Mouse (Mus musculus): Measurements from ENCODE around the gene 4930544D05Rik. TPM values are rescaled to one million over a fixed set of nuclear protein-coding genes. Genes with fewer than 3 reads are reported as not detected.
A peak's percentile ranks its signal among the peaks of the same experiment; 100 is the strongest.

The 4930544D05Rik gene
- polyA plus RNA-seq, 1 experiment, result not detected

DNA sequence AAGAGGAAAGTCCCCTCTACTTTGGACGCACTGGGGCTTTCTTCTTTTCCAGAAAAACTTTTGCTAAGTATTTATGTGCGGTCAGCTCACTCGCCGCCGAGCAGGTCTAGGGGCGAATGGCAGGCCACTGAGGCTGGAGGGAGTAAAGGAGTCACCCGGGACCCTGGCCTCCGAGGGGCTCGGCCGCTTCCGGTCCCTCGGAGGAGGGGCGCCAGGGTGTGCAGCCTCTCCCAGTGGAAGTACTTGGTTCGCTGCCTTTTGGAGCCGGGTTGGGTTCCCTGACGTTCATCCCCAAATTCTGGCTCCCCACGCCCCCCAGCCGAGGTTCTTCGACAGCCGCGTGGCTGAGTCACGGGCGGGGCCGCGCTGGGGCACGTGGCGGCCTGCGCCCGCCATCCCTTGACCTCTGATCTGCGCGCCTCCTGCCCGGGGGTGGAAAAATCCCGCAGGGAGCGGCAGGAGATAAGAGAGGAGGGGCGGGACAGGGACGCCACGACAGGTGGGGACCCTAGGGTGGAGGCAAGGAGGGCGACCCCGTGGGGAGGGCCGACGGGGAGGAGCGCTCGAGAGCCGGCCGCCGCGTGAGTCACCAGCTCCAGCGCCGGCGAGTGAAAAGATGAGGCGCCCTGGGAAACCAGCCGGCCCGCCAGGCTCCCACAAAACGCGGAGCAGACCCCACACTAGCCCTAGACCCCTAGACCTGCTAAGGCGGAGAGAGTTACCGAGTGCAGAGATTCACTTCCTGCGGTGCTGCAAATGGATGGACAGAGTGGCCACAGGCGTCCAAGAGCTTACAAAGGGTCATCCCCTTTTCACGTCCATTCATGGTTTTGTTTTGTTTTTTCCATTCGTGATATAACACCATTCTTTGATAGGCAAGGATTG, 40.2 kb downstream of the 4930544D05Rik start:
- H3K36me3 ChIP-seq (ENCODE audit: control insufficient read depth, insufficient read depth, low read length), result peaks cover 27% of the 10 kb centered on the region
- WGBS, result under 1% methylated on average over 61 of the region's 61 CpGs
- H3K4me3 ChIP-seq (ENCODE audit: low read depth, low read length), result peak overlapping the region; percentile 87
- H3K27me3 ChIP-seq (ENCODE audit: control insufficient read depth, insufficient read depth, low read length), result no peaks in the 10 kb centered on the region
- peak overlapping the region; percentile 99 for H3K27ac ChIP-seq (ENCODE audit: insufficient read depth, low read depth, low read length)
- TF ChIP-seq POLR2A (IDR thresholded peaks at IDR 0.05; ENCODE audit: low read depth, low read length) (peak; percentile 3), CTCF (IDR thresholded peaks at IDR 0.05; ENCODE audit: extremely low read depth, insufficient read length, insufficient replicate concordance, low read depth, low read length) (no peak)
- H3K4me1 ChIP-seq (ENCODE audit: control insufficient read depth, insufficient read depth, insufficient read length, low read length), result peaks cover 18% of the 10 kb centered on the region

DNA sequence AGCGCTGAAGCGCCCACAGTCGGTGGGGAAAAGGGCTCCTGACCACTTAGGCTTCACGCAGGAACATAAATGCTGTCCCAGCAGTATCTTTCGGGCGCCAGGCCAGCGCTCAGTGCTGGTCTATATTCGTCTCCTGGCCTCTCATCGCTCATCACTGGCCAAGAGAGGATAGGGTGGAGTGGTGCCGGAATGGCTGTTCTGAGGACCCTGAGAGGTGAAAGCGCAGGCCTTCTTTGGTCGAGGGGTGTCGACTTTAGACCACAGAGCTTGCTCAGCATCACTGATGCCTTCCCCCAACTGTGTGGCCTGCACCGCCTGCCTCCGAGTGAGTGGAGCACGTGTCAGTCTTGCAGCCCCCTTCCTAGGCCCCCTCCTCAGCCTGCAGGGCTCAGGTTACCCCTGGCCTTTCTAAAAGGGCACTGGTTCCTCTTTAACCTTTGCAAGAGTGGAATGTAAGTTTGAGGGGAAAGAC, 40.8 kb downstream of the 4930544D05Rik start:
- peaks cover 22% of the 10 kb centered on the region for H3K36me3 ChIP-seq (ENCODE audit: control insufficient read depth, insufficient read depth, low read length)
- 20% methylated on average over 16 of the region's 16 CpGs for whole genome bisulfite sequencing
- peak overlapping the region; percentile 99 for H3K27ac ChIP-seq (ENCODE audit: insufficient read depth, low read depth, low read length)
- TF ChIP-seq POLR2A (IDR thresholded peaks at IDR 0.05; ENCODE audit: low read depth, low read length), result no peak
- no peak for TF ChIP-seq CTCF (IDR thresholded peaks at IDR 0.05; ENCODE audit: extremely low read depth, insufficient read length, insufficient replicate concordance, low read depth, low read length)
- peak overlapping the region; percentile 87 for H3K4me3 ChIP-seq (ENCODE audit: low read depth, low read length)
- peaks cover 15% of the 10 kb centered on the region for H3K4me1 ChIP-seq (ENCODE audit: control insufficient read depth, insufficient read depth, insufficient read length, low read length)
- no peaks in the 10 kb centered on the region for H3K27me3 ChIP-seq (ENCODE audit: control insufficient read depth, insufficient read depth, low read length)

DNA sequence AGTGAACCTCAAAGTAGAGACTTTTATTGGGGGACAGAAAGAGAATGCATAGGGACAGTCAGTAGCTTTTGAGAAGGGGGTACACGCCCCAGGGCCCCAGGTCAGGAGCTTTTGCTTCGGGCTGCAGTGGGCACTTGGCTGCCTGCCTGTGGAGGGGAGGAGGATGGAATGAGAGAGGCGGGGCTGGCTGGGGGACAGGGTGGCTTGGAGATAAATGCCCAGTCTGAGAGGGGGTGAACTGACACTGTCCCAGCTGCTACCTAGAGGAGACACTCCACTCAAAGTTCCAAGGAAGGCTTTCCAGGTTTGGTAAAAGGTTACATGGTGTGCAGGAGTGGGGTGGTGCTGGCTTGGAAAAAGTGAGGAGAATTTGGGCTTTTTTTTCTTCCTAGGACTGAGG, 41.3 kb downstream of the 4930544D05Rik start, which contains the start of gene Eno3:
Eno3 (plus strand) TSS at position 239 of the 400 bp plus-strand sequence.
- peak within 1 kb of the TSS; percentile 99 for H3K27ac ChIP-seq (ENCODE audit: insufficient read depth, low read depth, low read length)
- H3K36me3 ChIP-seq (ENCODE audit: control insufficient read depth, insufficient read depth, low read length), result peaks cover 18% of the 10 kb centered on the region
- H3K4me3 ChIP-seq (ENCODE audit: low read depth, low read length), result peak within 1 kb of the TSS; percentile 87
- no peak for TF ChIP-seq POLR2A (IDR thresholded peaks at IDR 0.05; ENCODE audit: low read depth, low read length)
- TF ChIP-seq CTCF (IDR thresholded peaks at IDR 0.05; ENCODE audit: extremely low read depth, insufficient read length, insufficient replicate concordance, low read depth, low read length), result no peak
- peaks cover 15% of the 10 kb centered on the region for H3K4me1 ChIP-seq (ENCODE audit: control insufficient read depth, insufficient read depth, insufficient read length, low read length)
- 38% methylated on average over 3 of the region's 3 CpGs for WGBS
- H3K27me3 ChIP-seq (ENCODE audit: control insufficient read depth, insufficient read depth, low read length), result no peaks in the 10 kb centered on the region

DNA sequence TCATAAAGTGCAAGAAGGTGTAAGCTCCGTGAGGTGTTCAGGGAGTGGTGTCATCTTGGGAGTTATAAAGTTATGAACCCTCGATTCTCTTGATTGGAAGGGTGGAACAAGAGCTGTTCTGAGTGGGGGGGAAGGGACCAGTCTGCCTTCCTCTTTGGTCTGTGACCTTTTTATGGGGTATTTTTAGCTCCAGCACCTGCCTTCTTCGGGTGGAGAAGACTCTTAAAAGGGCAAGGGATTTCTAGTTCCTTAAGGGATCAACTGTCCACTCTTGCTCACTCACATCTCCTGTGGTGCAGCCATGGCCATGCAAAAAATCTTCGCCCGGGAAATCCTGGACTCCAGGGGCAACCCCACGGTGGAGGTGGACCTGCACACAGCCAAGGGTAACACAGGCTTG, 41.9 kb downstream of the 4930544D05Rik start:
- TF ChIP-seq POLR2A (IDR thresholded peaks at IDR 0.05; ENCODE audit: low read depth, low read length), result no peak
- no peak for TF ChIP-seq CTCF (IDR thresholded peaks at IDR 0.05; ENCODE audit: extremely low read depth, insufficient read length, insufficient replicate concordance, low read depth, low read length)

DNA sequence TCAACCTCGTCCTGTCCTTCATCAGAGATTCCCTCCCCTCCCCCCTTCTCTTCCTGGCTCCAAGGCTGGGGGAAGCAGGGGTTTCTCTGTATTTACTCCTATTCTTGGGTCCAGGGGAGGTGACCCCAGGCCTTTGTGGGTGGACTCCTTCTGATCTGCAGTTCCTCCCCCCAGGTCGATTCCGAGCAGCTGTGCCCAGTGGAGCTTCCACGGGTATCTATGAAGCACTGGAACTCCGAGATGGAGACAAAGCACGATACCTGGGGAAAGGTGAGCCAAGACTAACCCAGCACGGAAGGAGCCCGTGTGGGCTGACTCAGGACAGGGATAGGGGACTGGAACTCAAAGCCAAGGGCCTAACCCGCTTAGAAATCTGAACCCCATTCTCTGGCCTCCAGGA, 42.3 kb downstream of the 4930544D05Rik start:
- Histone ChIP-seq H3K36me3 (ENCODE audit: control insufficient read depth, insufficient read depth, low read length) (peaks cover 16% of the 10 kb centered on the region), H3K4me3 (ENCODE audit: low read depth, low read length) (no peak overlapping the region), H3K27ac (ENCODE audit: insufficient read depth, low read depth, low read length) (no peak overlapping the region), H3K4me1 (ENCODE audit: control insufficient read depth, insufficient read depth, insufficient read length, low read length) (peaks cover 15% of the 10 kb centered on the region), H3K27me3 (ENCODE audit: control insufficient read depth, insufficient read depth, low read length) (no peaks in the 10 kb centered on the region)
- 87% methylated on average over 9 of the region's 9 CpGs for WGBS
- no peak for TF ChIP-seq POLR2A (IDR thresholded peaks at IDR 0.05; ENCODE audit: low read depth, low read length)
- TF ChIP-seq CTCF (IDR thresholded peaks at IDR 0.05; ENCODE audit: extremely low read depth, insufficient read length, insufficient replicate concordance, low read depth, low read length), result no peak

More for the DNA sequence above, 41.9 kb downstream of the 4930544D05Rik start:
- Histone ChIP-seq H3K4me3 (ENCODE audit: low read depth, low read length) (no peak overlapping the region), H3K27ac (ENCODE audit: insufficient read depth, low read depth, low read length) (no peak overlapping the region), H3K27me3 (ENCODE audit: control insufficient read depth, insufficient read depth, low read length) (no peaks in the 10 kb centered on the region), H3K4me1 (ENCODE audit: control insufficient read depth, insufficient read depth, insufficient read length, low read length) (peaks cover 15% of the 10 kb centered on the region), H3K36me3 (ENCODE audit: control insufficient read depth, insufficient read depth, low read length) (peaks cover 17% of the 10 kb centered on the region)
- 45% methylated on average over 6 of the region's 6 CpGs for WGBS

DNA sequence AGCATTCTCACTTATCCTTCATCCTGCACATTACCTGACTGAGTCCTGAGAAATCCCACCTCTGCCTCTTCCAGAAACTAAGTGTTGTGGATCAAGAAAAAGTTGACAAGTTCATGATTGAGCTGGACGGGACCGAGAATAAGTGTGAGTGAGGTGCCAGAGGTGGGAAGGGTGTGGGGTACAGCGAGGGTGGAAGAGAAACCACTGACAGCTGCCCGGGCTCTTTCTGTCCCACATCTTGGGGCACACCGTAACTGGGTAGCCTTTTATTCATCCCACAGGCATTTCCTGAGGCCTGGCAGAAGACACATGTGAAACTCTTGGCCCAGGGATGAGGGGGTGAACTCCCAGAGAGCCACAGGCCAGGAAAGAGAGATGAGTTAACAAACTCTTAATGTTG, 42.9 kb downstream of the 4930544D05Rik start:
- Histone ChIP-seq H3K36me3 (ENCODE audit: control insufficient read depth, insufficient read depth, low read length) (peaks cover 14% of the 10 kb centered on the region), H3K27ac (ENCODE audit: insufficient read depth, low read depth, low read length) (no peak overlapping the region), H3K27me3 (ENCODE audit: control insufficient read depth, insufficient read depth, low read length) (no peaks in the 10 kb centered on the region), H3K4me3 (ENCODE audit: low read depth, low read length) (no peak overlapping the region), H3K4me1 (ENCODE audit: control insufficient read depth, insufficient read depth, insufficient read length, low read length) (peaks cover 15% of the 10 kb centered on the region)
- 89% methylated on average over 5 of the region's 5 CpGs for WGBS
- no peak for TF ChIP-seq POLR2A (IDR thresholded peaks at IDR 0.05; ENCODE audit: low read depth, low read length)
- no peak for TF ChIP-seq CTCF (IDR thresholded peaks at IDR 0.05; ENCODE audit: extremely low read depth, insufficient read length, insufficient replicate concordance, low read depth, low read length)

DNA sequence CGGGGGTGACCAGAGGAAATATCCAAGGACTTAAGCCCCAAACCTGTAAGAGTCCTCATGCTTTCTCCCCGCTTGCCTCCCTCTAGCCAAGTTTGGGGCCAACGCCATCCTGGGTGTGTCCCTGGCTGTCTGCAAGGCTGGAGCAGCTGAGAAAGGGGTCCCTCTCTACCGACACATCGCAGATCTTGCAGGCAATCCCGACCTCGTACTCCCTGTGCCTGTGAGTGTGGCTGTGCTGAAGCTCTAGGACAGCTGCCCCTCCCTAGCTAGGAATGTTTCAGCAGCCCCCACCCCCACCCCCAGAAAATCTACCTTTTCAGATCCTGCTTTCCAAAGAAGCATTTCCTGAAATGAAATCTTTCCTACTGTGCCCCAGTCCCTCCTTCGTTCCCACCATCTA, 43.3 kb downstream of the 4930544D05Rik start:
- WGBS, result 76% methylated on average over 8 of the region's 8 CpGs
- H3K4me1 ChIP-seq (ENCODE audit: control insufficient read depth, insufficient read depth, insufficient read length, low read length), result peaks cover 15% of the 10 kb centered on the region
- TF ChIP-seq CTCF (IDR thresholded peaks at IDR 0.05; ENCODE audit: extremely low read depth, insufficient read length, insufficient replicate concordance, low read depth, low read length) (no peak), POLR2A (IDR thresholded peaks at IDR 0.05; ENCODE audit: low read depth, low read length) (no peak)
- no peaks in the 10 kb centered on the region for H3K27me3 ChIP-seq (ENCODE audit: control insufficient read depth, insufficient read depth, low read length)
- no peak overlapping the region for H3K27ac ChIP-seq (ENCODE audit: insufficient read depth, low read depth, low read length)
- peaks cover 17% of the 10 kb centered on the region for H3K36me3 ChIP-seq (ENCODE audit: control insufficient read depth, insufficient read depth, low read length)
- no peak overlapping the region for H3K4me3 ChIP-seq (ENCODE audit: low read depth, low read length)
